Mouse (Mus musculus) erythroblast, embryonic 14.5 days (primary cell): Measurements from ENCODE around the gene Anks1b.

Experiments used
- GATA1 ChIP-seq: IDR thresholded peaks from 2 replicates; pipeline ENCODE4 v1.6.1; 2012; ENCODE audit warnings: low read length, inconsistent platforms, mixed read lengths
- TAL1 ChIP-seq: IDR thresholded peaks from 3 replicates; pipeline ENCODE4 v1.6.1; 2012; ENCODE audit warnings: low read length, inconsistent platforms, mixed read lengths

GRCm38 (mm10) chr10:90965671-90966315 is 1092.5 kb downstream of the Anks1b start:
- TF ChIP-seq TAL1 (no peak), GATA1 (no peak)
